Mouse (Mus musculus): ENCODE measurements around the gene A430033K04Rik.

DNA sequence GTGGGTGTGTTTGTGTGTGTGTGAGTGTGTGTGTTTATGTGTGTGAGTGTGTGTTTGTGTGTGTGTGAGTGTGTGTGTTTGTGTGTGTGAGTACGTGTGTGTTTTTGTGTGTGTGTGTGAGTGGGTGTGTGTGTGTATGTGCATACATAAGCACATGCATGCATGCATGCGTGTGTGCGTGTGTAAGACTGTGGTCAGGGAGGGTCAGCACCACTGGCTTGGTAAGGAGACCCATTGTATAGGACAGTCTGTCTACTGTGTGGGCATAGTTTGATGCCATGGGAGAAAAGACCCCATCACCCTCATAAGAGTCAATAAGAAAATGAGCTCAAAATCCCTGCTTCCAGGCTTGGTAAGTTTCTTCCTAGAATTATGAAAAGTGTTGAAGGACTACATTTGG lies 34.7 kb downstream of the A430033K04Rik start:
- TF ChIP-seq MAX (IDR thresholded peaks at IDR 0.05; ENCODE audit: low read depth): no peak
- no peak for TF ChIP-seq TCF12 (IDR thresholded peaks at IDR 0.05; ENCODE audit: insufficient read depth, poor library complexity, severe bottlenecking)
